Mouse (Mus musculus): ENCODE results near the gene Hephl1. TPM values are rescaled to one million over a fixed set of nuclear protein-coding genes. Genes with fewer than 3 reads are reported as not detected.

The Hephl1 gene
- polyA plus RNA-seq, 2 experiments: 0.08 to 0.19 TPM

- Histone ChIP-seq H3K4me2 (replicated peaks; ENCODE audit: low read depth, low read length, severe bottlenecking) (no peak overlapping the region), H3K9me3 (ENCODE audit: control insufficient read depth, low read length) (no peaks in the 10 kb centered on the region), H3K27ac (replicated peaks; ENCODE audit: low read depth, low read length) (no peak overlapping the region), H3K27me3 (ENCODE audit: control insufficient read depth, insufficient read depth, low read length) (no peaks in the 10 kb centered on the region), H3K36me3 (ENCODE audit: control insufficient read depth, insufficient read depth, low read length) (peaks cover 28% of the 10 kb centered on the region), H3K4me3 (replicated peaks; ENCODE audit: low read length) (no peak overlapping the region), H3K9ac (ENCODE audit: low read depth, low read length, severe bottlenecking) (no peak overlapping the region), H3K4me1 (ENCODE audit: control insufficient read depth, insufficient read depth, low read length) (no peaks in the 10 kb centered on the region)
- no peak for TF ChIP-seq POLR2A (IDR thresholded peaks at IDR 0.05; ENCODE audit: borderline replicate concordance, extremely low read depth, insufficient read depth, insufficient read length)
- no peak for DNase-seq (ENCODE audit: low spot score)
- WGBS: 29% methylated on average over 10 of the region's 10 CpGs
- ATAC-seq (ENCODE audit: low FRiP score, low read depth): no peak
These were observed 108.1 kb downstream of the Hephl1 start for GRCm38 (mm10) chr9:15003676-15004297.

DNA sequence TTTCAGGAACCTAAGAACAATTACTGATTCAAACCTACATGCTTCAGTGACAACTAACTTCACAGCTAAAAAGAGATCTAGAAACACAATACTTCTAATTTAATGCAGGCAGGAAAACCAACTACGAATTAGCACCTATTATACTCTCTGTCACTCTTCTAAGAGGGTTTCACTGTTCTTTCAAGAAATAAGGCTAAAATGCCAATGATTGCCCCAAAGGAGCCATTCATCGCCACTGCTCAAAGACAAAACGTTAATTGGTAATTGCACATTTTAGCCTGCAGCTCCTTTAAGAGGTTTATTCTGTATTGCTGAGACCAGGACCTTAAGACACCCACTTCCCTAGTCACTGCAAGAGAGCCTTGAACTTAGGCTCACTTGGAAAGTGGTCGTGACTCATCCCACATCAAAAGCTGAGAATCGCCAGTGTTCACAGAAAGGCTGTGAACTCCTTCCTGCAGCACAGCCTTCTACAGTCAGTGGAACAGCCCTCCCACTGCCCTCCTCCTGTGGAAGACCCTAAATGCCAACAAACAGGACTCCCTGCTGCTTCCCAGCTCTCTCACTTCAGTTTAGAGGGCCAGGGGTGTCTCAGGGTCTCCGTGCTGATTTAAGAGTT is 108.8 kb downstream of the Hephl1 start:
- H3K4me3 ChIP-seq (replicated peaks; ENCODE audit: low read length): no peak overlapping the region
- H3K36me3 ChIP-seq (ENCODE audit: control insufficient read depth, insufficient read depth, low read length): peaks cover 25% of the 10 kb centered on the region; the same call in 1 of the 2 replicates
- H3K9me3 ChIP-seq (ENCODE audit: control insufficient read depth, low read length): no peaks in the 10 kb centered on the region
- H3K4me1 ChIP-seq (ENCODE audit: control insufficient read depth, insufficient read depth, low read length): no peaks in the 10 kb centered on the region
- no peak overlapping the region for H3K9ac ChIP-seq (ENCODE audit: low read depth, low read length, severe bottlenecking)
- no peak for TF ChIP-seq POLR2A (IDR thresholded peaks at IDR 0.05; ENCODE audit: borderline replicate concordance, extremely low read depth, insufficient read depth, insufficient read length)
- ATAC-seq (ENCODE audit: low FRiP score, low read depth): no peak
- 48% methylated on average over 6 of the region's 6 CpGs for WGBS
- no peak overlapping the region for H3K4me2 ChIP-seq (replicated peaks; ENCODE audit: low read depth, low read length, severe bottlenecking)
- DNase-seq (ENCODE audit: low spot score): no peak
- H3K27ac ChIP-seq (replicated peaks; ENCODE audit: low read depth, low read length): no peak overlapping the region
- H3K27me3 ChIP-seq (ENCODE audit: control insufficient read depth, insufficient read depth, low read length): no peaks in the 10 kb centered on the region

Other genes starting within 250 kb of the Hephl1 start
- 1.1 and 1.6 TPM in 2 replicates for gene Izumo1r, start 208.2 kb downstream of the Hephl1 start, polyA plus RNA-seq (2012; rRNA removed)
- gene Izumo1r, start 208.2 kb downstream of the Hephl1 start, polyA plus RNA-seq (2014; fragmentation: Nextera tagmentation; extraction: Ambion mirVana): 0.43 TPM in 1 of 2 replicates, not detected in the other
- gene Panx1, start 66.6 kb downstream of the Hephl1 start, polyA plus RNA-seq (2012; rRNA removed): 41.7 and 52.8 TPM in 2 replicates
- 49.5 and 52.5 TPM in 2 replicates for gene Panx1, start 66.6 kb downstream of the Hephl1 start, polyA plus RNA-seq (2014; fragmentation: Nextera tagmentation; extraction: Ambion mirVana)
- 6.2 and 7.0 TPM in 2 replicates for gene Vstm5, start 126.9 kb upstream of the Hephl1 start, polyA plus RNA-seq (2012; rRNA removed)
- 6.6 and 6.9 TPM in 2 replicates for gene Vstm5, start 126.9 kb upstream of the Hephl1 start, polyA plus RNA-seq (2014; fragmentation: Nextera tagmentation; extraction: Ambion mirVana)
- gene Med17, start 167.8 kb upstream of the Hephl1 start, polyA plus RNA-seq (2012; rRNA removed): 46.4 and 55.8 TPM in 2 replicates
- gene Med17, start 167.8 kb upstream of the Hephl1 start, polyA plus RNA-seq (2014; fragmentation: Nextera tagmentation; extraction: Ambion mirVana): 33.6 and 40.2 TPM in 2 replicates
- gene Taf1d, start 194.1 kb upstream of the Hephl1 start, polyA plus RNA-seq (2012; rRNA removed): 69.9 and 131 TPM in 2 replicates
- 66.5 and 69.8 TPM in 2 replicates for gene Taf1d, start 194.1 kb upstream of the Hephl1 start, polyA plus RNA-seq (2014; fragmentation: Nextera tagmentation; extraction: Ambion mirVana)
- 18.7 and 22.9 TPM in 2 replicates for gene 4931406C07Rik, start 194.3 kb upstream of the Hephl1 start, polyA plus RNA-seq (2012; rRNA removed)
- 9.5 and 11.4 TPM in 2 replicates for gene 4931406C07Rik, start 194.3 kb upstream of the Hephl1 start, polyA plus RNA-seq (2014; fragmentation: Nextera tagmentation; extraction: Ambion mirVana)
- gene Cep295, start 245.7 kb upstream of the Hephl1 start, polyA plus RNA-seq (2012; rRNA removed): 25.4 and 29.8 TPM in 2 replicates
- 15.3 and 18.0 TPM in 2 replicates for gene Cep295, start 245.7 kb upstream of the Hephl1 start, polyA plus RNA-seq (2014; fragmentation: Nextera tagmentation; extraction: Ambion mirVana)